Mouse (Mus musculus) embryonic facial prominence, embryonic 15.5 days (tissue): ENCODE measurements around the gene Ccnb2. TPM values are rescaled to one million over a fixed set of nuclear protein-coding genes. Genes with fewer than 3 reads are reported as not detected.
A peak's percentile ranks its signal among the peaks of the same experiment; 100 is the strongest.

Source experiments
- ATAC-seq: fragments of 200-750 bp; cut with Nextera tagmentation; 2 replicates; pipeline ENCODE4 v1.8.0; 2017; ENCODE audit warnings: low read depth, moderate TSS enrichment; ENCODE audit not compliant: insufficient number of reproducible peaks, low FRiP score, low TSS enrichment
- H3K27ac ChIP-seq: fragments of 300-500 bp; sonication (generic); replicated peaks from 2 replicates; pipeline ENCODE4 v1.5.1; 2015; ENCODE audit warnings: mild to moderate bottlenecking, inconsistent platforms
- H3K27me3 ChIP-seq: fragments of 300-500 bp; sonication (generic); 2 replicates; pipeline ENCODE4 v1.6.1; 2015; ENCODE audit warnings: inconsistent platforms
- H3K36me3 ChIP-seq: fragments of 300-500 bp; sonication (generic); 2 replicates; pipeline ENCODE4 v1.6.1; 2015; ENCODE audit warnings: mild to moderate bottlenecking, inconsistent platforms
- H3K4me1 ChIP-seq: fragments of 300-500 bp; sonication (generic); 2 replicates; pipeline ENCODE4 v1.6.1; 2015; ENCODE audit warnings: inconsistent platforms
- H3K4me2 ChIP-seq: fragments of 300-500 bp; sonication (generic); replicated peaks from 2 replicates; pipeline ENCODE4 v1.6.1; 2015; ENCODE audit warnings: mild to moderate bottlenecking, inconsistent platforms
- H3K4me3 ChIP-seq: fragments of 300-500 bp; sonication (generic); replicated peaks from 2 replicates; pipeline ENCODE4 v1.5.1; 2015; ENCODE audit warnings: mild to moderate bottlenecking, inconsistent platforms
- H3K9ac ChIP-seq: fragments of 300-500 bp; sonication (generic); 2 replicates; pipeline ENCODE4 v1.6.1; 2015; ENCODE audit warnings: inconsistent platforms
- H3K9me3 ChIP-seq: fragments of 300-500 bp; sonication (generic); replicated peaks from 2 replicates; pipeline ENCODE4 v1.6.1; 2016; ENCODE audit warnings: inconsistent platforms
- WGBS: fragments of 180-500 bp; shearing (Covaris S2); methylation state at CpG from one replicate; pipeline ENCODE4 v1.1.7; 2015; 5-methylcytosine and 5-hydroxymethylcytosine counted together
- microRNA-seq: library from miRNA; unstranded; fragments of <30 nt; microRNA quantifications from one replicate; pipeline ENCODE4, GENCODE M21; 2016; ENCODE audit warnings: borderline number of aligned reads
- polyA plus RNA-seq: library from polyadenylated mRNA; unstranded; fragments of >200 nt; fragmentation: Nextera tagmentation; extraction: Ambion mirVana; gene quantifications from 2 replicates; pipeline ENCODE4 v1.2.1, GENCODE M21; 2015

The Ccnb2 gene
- polyA plus RNA-seq, 1 experiment from 2014 or later = 134 TPM

DNA sequence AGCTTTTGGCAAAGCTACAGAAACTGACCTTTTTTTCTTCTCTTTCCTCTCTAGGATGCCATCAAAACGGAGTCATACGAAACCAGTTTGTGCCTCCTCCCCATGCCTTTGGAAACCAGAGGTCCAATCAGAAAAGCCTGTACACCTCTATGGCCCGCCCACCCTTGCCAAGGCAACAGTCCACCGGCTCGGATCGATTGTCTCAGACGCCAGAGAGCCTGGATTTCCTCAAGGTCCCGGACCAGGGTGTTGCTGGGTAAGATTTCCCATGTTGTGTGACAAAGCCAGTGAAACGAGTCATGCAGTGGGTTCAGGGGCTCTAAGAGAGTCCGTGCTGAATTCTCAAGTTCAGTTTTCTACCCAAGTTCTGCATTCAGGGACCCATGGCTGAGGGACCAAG, 37.6 kb downstream of the Ccnb2 start:
- no peak overlapping the region for H3K4me3 ChIP-seq
- H3K27ac ChIP-seq = no peak overlapping the region
- H3K4me2 ChIP-seq = no peak overlapping the region
- 69% methylated on average over 10 of the region's 10 CpGs for WGBS
- H3K27me3 ChIP-seq = no peaks in the 10 kb centered on the region
- no peak for ATAC-seq
- H3K36me3 ChIP-seq = peaks cover 42% of the 10 kb centered on the region
- H3K4me1 ChIP-seq = no peaks in the 10 kb centered on the region
- H3K9ac ChIP-seq = no peak overlapping the region
- H3K9me3 ChIP-seq = no peaks in the 10 kb centered on the region

DNA sequence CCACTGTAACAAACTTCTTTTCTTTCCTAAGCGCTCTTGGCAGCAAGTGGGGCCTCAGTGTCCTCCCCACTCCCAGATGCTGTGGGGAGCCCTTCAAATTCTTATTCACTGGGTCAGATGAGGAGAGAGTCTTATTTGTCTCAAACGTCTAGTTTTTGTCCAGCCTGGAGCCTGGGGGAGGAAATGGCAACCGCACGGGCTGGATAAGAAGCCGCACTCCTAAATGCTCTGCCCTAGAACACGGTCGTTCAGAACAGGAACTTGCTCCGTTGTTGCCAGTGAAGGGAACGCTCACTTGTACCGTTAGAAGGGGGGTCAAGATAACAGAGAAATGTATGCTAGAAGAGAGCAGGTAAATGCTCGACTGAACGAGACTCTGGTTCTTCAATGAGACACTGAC, 39.3 kb downstream of the Ccnb2 start:
- H3K9ac ChIP-seq = no peak overlapping the region
- no peaks in the 10 kb centered on the region for H3K9me3 ChIP-seq
- no peak overlapping the region for H3K4me3 ChIP-seq
- WGBS = 81% methylated on average over 12 of the region's 12 CpGs
- no peaks in the 10 kb centered on the region for H3K4me1 ChIP-seq
- H3K27ac ChIP-seq = no peak overlapping the region
- no peak for ATAC-seq
- no peak overlapping the region for H3K4me2 ChIP-seq
- H3K27me3 ChIP-seq = no peaks in the 10 kb centered on the region
- peaks cover 55% of the 10 kb centered on the region for H3K36me3 ChIP-seq

DNA sequence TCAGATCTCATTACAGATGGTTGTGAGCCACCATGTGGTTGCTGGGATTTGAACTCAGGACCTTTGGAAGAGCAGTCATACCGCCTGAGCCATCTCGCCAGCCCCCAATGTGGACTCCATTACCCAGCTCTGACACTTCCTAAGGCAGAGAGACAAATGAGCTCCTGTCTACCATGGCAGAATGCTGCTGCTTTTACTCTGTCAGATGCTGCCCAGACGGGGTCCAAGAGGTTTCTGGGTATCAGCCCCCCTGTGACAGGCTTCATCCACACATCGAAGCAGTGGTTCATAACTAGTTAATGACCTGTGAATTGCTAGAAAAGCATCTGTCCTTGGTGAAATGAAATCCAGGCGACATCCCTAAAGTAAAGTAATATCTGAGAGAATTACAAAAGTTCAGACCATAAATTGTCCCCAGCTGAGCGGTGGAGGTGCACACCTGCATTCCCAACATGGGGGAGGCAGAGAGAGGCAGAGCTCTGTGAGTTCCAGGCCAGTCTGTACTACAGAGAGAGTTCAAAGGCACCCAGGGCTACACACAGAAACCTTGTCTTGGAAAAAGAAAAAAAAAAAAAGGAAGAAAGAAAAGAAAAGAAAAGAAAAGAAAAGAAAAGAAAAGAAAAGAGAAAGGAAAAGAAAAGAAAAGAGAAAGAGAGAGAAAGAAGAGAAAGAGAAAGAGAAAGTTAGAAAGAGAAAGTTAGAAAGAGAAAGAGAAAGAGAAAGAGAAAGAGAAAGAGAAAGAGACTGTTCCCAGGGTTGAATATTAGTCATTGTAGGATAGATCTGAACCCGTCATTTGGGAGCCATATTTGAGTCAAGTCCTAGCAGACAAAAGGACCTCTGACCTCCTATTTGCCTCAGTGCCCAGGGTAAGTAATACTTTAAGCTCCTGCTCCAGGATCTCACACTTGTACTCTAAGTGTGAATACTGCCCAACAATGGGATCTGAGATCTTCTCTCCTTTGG, 41.6 kb downstream of the Ccnb2 start:
- Histone ChIP-seq H3K9ac (no peak overlapping the region), H3K27me3 (no peaks in the 10 kb centered on the region), H3K4me1 (no peaks in the 10 kb centered on the region), H3K4me2 (no peak overlapping the region), H3K27ac (no peak overlapping the region), H3K4me3 (no peak overlapping the region), H3K9me3 (no peaks in the 10 kb centered on the region), H3K36me3 (peaks cover 62% of the 10 kb centered on the region)
- no peak for ATAC-seq
- WGBS = 70% methylated on average over 7 of the region's 7 CpGs

DNA sequence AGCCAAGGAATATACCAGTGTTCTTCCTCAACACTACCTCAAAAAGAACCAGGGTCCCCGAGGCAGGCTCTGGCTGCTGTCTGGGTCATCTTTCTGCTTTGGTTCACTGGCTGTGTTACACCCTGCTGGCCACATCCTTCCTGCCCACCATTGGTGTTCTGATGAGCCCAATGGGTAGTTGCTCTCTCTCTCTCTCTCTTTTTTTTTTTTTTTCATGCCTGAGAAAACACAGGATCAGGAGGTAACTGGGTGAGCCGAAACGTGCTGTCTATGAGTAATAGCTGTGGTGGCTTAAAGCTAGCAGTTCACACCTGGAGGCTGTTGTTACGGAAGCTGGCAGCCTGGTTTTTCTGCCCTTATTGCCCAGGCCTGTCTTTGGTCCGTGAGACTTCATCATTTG, 49.7 kb downstream of the Ccnb2 start:
- no peak overlapping the region for H3K4me3 ChIP-seq
- H3K36me3 ChIP-seq = peaks cover 41% of the 10 kb centered on the region
- no peaks in the 10 kb centered on the region for H3K9me3 ChIP-seq
- H3K4me2 ChIP-seq = no peak overlapping the region
- H3K9ac ChIP-seq = no peak overlapping the region
- no peak for ATAC-seq
- no peaks in the 10 kb centered on the region for H3K4me1 ChIP-seq
- 67% methylated on average over 5 of the region's 5 CpGs for WGBS
- no peaks in the 10 kb centered on the region for H3K27me3 ChIP-seq
- H3K27ac ChIP-seq = no peak overlapping the region

DNA sequence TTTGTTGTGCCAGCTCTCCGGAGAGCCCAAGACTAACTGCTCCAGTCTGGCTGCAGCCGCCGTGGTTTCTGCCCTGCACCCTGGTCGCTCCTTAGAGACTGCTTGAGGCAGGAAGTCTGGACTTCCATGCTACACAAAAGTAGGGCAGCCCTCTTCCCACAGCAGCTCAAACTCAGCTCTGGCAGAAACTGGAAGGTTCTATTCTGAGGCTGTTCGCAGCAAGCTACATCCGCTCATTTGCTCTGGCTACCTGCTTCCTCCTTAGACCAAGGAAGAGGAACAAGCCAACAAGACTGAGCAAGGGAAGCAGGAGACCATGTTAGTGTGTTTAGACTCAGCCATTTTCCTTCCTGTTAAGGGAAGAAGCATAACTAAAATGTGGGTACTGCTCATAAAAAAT, 54.4 kb downstream of the Ccnb2 start:
- H3K27me3 ChIP-seq = no peaks in the 10 kb centered on the region
- no peak for ATAC-seq
- no peaks in the 10 kb centered on the region for H3K9me3 ChIP-seq
- no peaks in the 10 kb centered on the region for H3K4me1 ChIP-seq
- H3K4me3 ChIP-seq = no peak overlapping the region
- H3K4me2 ChIP-seq = no peak overlapping the region
- no peak overlapping the region for H3K27ac ChIP-seq
- WGBS = 89% methylated on average over 6 of the region's 6 CpGs
- no peak overlapping the region for H3K9ac ChIP-seq
- H3K36me3 ChIP-seq = peaks cover 60% of the 10 kb centered on the region

DNA sequence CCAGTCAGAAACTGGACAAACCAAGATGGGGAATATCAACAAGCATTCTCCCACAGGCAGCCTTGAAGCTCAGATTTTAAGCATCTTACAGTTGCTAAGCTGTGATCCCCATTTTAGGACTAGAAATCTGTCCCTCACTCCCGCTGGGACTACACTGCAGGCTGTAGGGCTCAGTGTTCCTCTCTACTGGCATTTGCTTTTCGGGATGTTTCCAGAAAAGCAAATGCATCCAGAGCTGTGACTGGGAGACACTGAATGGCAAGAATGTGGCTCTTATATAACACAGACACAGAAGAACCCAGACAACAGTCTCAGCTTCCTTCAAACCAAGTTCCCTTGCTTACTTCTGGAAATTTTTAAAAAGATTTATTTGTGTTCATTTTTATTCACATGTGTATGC, 55.4 kb downstream of the Ccnb2 start:
- no peak for ATAC-seq
- Histone ChIP-seq H3K27me3 (no peaks in the 10 kb centered on the region), H3K9ac (no peak overlapping the region), H3K27ac (no peak overlapping the region), H3K4me2 (no peak overlapping the region), H3K9me3 (no peaks in the 10 kb centered on the region), H3K4me1 (no peaks in the 10 kb centered on the region), H3K36me3 (peaks cover 60% of the 10 kb centered on the region), H3K4me3 (no peak overlapping the region)
- WGBS = 75% methylated on average over 2 of the region's 2 CpGs

DNA sequence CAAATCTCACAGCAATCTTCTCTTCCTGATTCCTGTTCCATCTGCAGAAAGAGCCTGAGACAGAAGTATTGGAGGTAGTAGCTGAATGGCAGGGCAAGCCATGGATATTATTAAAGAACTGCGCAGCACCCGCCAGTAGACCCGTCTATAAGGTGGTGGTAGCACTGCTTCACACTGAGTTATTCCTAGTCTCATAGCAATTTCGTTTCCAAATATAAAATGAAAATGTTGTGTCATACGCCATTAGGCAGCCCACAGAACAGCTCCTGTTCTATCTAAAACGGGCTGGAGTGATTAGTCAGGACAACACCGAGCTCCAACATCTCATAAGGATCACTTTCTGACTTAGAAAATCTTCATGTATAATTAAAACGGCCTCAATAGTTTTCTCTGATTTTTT, 56.6 kb downstream of the Ccnb2 start:
- WGBS = 94% methylated on average over 8 of the region's 8 CpGs
- H3K27me3 ChIP-seq = no peaks in the 10 kb centered on the region
- H3K9me3 ChIP-seq = no peaks in the 10 kb centered on the region
- H3K27ac ChIP-seq = no peak overlapping the region
- H3K36me3 ChIP-seq = peaks cover 62% of the 10 kb centered on the region
- no peak for ATAC-seq
- no peak overlapping the region for H3K4me2 ChIP-seq
- H3K4me3 ChIP-seq = no peak overlapping the region
- H3K9ac ChIP-seq = no peak overlapping the region
- no peaks in the 10 kb centered on the region for H3K4me1 ChIP-seq

DNA sequence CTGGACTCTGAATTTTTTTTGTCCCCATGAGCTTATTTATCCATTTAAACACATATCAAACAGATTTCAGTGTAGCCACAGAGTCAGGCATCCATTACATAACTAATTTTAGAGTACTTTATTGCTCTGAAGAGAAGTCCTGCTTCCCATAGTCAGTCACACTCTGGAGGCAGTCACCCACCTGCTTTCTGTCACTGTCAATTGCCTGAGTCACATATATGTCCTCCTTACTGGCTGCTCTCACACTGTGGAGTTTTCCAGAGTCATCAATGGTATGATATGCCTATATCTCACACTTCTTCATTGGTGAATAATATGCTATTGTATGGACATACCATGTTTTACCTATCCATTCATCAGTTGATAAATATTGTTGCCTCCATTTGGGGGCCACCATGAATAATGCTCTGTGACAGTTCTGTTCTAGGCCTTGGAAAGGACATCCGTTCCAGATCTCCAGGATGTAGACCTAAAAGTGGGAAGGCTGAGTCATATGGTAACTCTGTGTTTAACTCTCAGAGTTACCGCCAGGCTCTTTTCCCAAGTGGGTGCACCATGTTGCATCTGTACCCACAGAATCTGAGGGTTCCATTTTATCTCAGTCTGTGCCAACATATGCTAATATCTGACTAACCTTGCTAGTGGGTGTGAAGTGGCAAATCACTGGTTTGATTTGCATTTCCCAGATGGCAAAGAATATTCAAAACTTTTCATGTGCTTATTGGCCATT, 61.8 kb downstream of the Ccnb2 start:
- Histone ChIP-seq H3K4me1 (no peaks in the 10 kb centered on the region), H3K9me3 (no peaks in the 10 kb centered on the region), H3K27ac (no peak overlapping the region), H3K36me3 (peaks cover 52% of the 10 kb centered on the region), H3K27me3 (no peaks in the 10 kb centered on the region), H3K9ac (no peak overlapping the region), H3K4me3 (no peak overlapping the region), H3K4me2 (no peak overlapping the region)
- 96% methylated on average over 2 of the region's 2 CpGs for WGBS
- no peak for ATAC-seq

Small RNA genes within 50 kb of the gene (microRNA-seq; reads per million reads assigned to microRNA genes)
- 2.1 reads per million, percentile 7 among the genes with 10 or more reads in this experiment for gene Mir5626

Other genes starting within 250 kb of the Ccnb2 start
- gene Myo1e, start 214.2 kb downstream of the Ccnb2 start, polyA plus RNA-seq = 25.7 and 26.4 TPM in 2 replicates
- 27.8 and 28.9 TPM in 2 replicates for gene Rnf111, start 82.2 kb upstream of the Ccnb2 start, polyA plus RNA-seq
- gene Sltm, start 121.2 kb upstream of the Ccnb2 start, polyA plus RNA-seq = 55.1 and 58.7 TPM in 2 replicates
- 0.34 and 1.1 TPM in 2 replicates for gene Gm10642, start 234.7 kb upstream of the Ccnb2 start, polyA plus RNA-seq
- 18.1 and 18.2 TPM in 2 replicates for gene Mindy2, start 235.6 kb upstream of the Ccnb2 start, polyA plus RNA-seq